Mouse (Mus musculus) cerebellum, adult 18-20 months (tissue): ENCODE measurements at regions not wholly inside any gene's neighbourhood (a gene's known extent, or its start where the extent isn't known, plus 50 kb on each side); places are given as distances from the start of the nearest gene placed in this dataset.

Source experiments
- DNase-seq, 2 experiments: peaks; one replicate each; pipeline ENCODE4 v3.0.0; 2021

DNA sequence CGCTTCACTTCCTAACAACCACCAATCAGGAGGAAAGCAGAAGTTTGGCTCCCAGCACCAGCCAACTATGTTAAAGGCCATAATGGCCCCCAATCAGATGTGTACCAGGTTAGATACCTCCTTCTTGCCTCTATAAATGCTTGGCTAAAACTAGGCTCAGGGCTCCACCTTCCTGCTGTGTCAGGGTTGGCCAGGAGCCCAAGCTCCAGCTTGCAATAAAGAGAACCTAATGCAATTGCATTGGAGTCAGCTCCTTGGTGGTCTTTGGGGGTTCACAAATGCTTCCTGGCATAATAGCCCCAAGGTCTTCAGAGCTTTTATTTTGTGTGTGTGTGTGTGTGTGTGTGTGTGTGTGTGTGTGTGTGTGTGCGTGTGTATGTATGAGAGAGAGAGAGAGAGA is 76.9 kb upstream of the Nphp3 start:
- peak in 1 of 2 experiments; percentile 8 for DNase-seq

- DNase-seq: no peak
Observed at GRCm38 (mm10) chr9:103928744-103929527, 73.4 kb upstream of the Nphp3 start.

- DNase-seq: no peak
Observed at GRCm38 (mm10) chr9:103938070-103938469, 64.3 kb upstream of the Nphp3 start.

DNA sequence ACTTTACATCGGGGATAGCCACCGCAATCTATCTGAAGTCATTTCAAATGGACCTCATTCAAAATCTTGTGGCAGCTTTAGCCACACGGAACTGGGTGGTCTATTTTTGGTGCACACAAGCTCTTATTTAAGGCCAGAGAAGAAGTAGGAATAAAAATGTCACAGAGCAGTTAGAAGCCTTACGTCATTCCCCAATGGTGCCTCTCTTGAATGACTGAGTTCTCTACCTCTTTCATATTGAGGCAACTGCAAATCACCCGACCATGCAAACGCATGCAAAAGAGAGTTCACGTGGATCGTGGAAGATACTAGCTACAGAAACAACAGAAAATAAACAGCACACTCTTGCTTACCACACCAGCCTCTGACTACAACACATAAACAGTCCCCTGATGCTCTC is 62.3 kb upstream of the Nphp3 start:
- DNase-seq: no peak

DNA sequence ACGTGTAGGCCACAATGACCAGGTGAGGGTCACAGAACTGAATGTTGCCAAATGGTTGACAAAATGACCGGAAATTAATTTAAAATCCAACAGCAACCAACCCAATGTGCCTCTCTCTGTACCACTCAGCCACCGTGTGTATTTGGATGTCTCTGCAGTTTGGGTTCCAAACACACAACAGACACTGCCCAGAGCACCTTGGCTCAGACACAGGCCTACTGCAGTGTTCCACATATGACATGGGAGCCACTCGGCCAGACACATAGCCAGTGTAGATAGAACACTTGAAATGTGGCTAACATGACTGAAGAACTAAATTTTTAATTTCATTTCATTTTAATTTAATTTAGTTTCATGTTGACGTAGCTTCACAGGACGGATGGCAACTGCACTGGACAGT is 61.8 kb upstream of the Nphp3 start:
- no peak for DNase-seq

DNA sequence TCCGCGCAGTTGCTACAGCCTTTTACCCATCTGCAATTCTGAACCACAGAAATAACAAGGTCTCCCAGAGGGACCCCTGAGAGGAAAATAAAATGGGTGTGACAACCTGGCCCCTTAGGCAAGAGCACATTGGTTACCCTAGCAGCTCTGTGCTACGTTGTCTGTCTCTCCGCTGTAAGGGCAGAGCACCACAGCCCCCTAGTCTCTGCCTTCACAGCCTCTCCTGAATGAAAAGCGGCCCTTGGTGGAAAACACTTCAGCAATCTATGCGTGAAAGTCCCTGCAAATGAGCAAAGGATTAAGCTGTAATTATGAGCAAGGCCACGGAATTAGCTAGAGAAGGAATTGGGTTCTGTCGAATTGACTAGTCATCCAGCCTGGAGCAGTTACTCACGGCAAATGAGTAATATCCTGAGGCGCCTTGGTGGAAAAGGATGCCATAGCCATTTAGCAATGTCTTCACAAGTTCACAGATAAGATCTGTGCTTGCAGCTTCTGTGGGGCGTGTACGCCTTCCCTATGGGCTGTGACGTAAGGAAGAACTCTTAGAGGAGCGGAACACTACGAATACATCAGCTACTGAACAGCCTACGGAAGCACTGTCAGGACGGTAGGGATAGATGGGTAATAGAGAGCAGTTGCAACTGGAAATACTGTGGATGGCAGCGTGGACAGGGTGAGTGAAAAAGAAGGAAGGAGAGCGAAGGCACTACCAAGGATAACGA is 61.0 kb upstream of the Nphp3 start:
- no peak for DNase-seq

DNA sequence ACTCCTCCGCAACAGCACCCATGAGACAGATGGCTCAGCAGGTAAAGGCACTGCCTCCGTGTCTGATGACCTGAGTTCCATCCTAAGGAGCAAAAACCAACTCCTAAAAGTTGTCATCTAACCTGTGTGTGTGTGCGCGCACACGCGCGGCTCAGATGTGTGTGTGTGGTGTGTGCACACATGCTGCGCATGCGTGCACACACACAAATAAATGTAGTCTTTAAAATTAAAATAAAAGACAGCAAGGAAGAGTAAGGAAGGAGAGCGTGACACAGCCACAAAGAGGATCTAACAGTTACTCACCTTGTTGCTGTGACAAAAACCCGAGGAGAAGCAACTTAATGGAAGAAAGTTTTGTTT is 60.5 kb upstream of the Nphp3 start:
- DNase-seq: no peak

GRCm38 (mm10) chr9:103945406-103945805 is 56.9 kb upstream of the Nphp3 start:
- no peak for DNase-seq

DNA sequence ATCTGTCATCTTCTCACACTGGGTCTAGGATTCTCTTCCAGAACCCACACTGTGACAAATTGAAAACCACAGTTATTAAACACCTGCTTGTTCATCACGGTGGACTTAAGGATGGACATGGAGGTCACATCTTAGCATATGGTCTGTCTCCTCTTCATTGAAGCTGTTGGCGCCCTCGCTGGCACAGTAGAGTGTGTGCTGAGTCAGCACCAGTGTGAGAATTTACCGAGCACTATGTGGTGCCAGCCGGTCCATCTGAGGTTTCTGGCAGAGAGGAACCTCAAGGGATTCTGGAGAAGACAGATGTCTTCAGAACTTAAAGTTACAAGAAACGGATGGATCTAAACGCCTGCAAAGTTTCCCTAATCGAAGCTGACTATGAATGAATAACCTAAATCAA is 50.5 kb upstream of the Nphp3 start:
- peak in 1 of 2 experiments; percentile 2 for DNase-seq
